Mouse (Mus musculus) ES-E14 (cell line): ENCODE data around the gene Zfp386.

Experiments
- CHD2 ChIP-seq: IDR thresholded peaks from 2 replicates; pipeline ENCODE4 v1.6.1; 2014; ENCODE audit warnings: mild to moderate bottlenecking, low read depth, low read length, inconsistent platforms
- HCFC1 ChIP-seq: IDR thresholded peaks from 2 replicates; pipeline ENCODE4 v1.6.1; 2012; ENCODE audit warnings: low read length, inconsistent platforms, borderline replicate concordance; ENCODE audit not compliant: insufficient read depth
- ZNF384 ChIP-seq: IDR thresholded peaks from 2 replicates; pipeline ENCODE4 v1.6.1; 2012; ENCODE audit warnings: low read depth, low read length, inconsistent platforms

- TF ChIP-seq HCFC1 (no peak), CHD2 (no peak), ZNF384 (no peak)
Observed at GRCm38 (mm10) chr12:116109451-116110353, 62.2 kb downstream of the Zfp386 start.
